Mouse (Mus musculus) myocyte (in vitro differentiated cells): ENCODE data around the gene Gli3. TPM values are rescaled to one million over a fixed set of nuclear protein-coding genes. Genes with fewer than 3 reads are reported as not detected.

Source experiments
- H3K27me3 ChIP-seq: one replicate; pipeline ENCODE4 v1.6.1; 2011; ENCODE audit not compliant: control insufficient read depth, insufficient read depth, insufficient read length
- H3K36me3 ChIP-seq: one replicate; pipeline ENCODE4 v1.6.1; 2011; ENCODE audit not compliant: control insufficient read depth, insufficient read depth
- H3K4me2 ChIP-seq: one replicate; pipeline ENCODE4 v1.6.1; 2011; ENCODE audit warnings: low read depth, control low read depth
- H3K4me3 ChIP-seq: one replicate; pipeline ENCODE4 v1.5.1; 2011; ENCODE audit warnings: mild to moderate bottlenecking, control low read depth, moderate library complexity
- H3K79me2 ChIP-seq: one replicate; pipeline ENCODE4 v1.6.1; 2011; ENCODE audit not compliant: control insufficient read depth, insufficient read depth
- H3ac ChIP-seq: one replicate; pipeline ENCODE4 v1.6.1; 2011; ENCODE audit not compliant: control insufficient read depth, insufficient read length
- CEBPB ChIP-seq: IDR thresholded peaks from 2 replicates; pipeline ENCODE4 v1.6.1; 2011; ENCODE audit warnings: mild to moderate bottlenecking, moderate library complexity; ENCODE audit not compliant: poor library complexity, insufficient read depth, severe bottlenecking
- E2F4 ChIP-seq: IDR thresholded peaks from one replicate; pipeline ENCODE4 v1.6.1; 2011; ENCODE audit warnings: mild to moderate bottlenecking, control low read depth, moderate library complexity; ENCODE audit not compliant: insufficient read depth
- MAX ChIP-seq: IDR thresholded peaks from one replicate; pipeline ENCODE4 v1.6.1; 2011; ENCODE audit warnings: low read depth, mild to moderate bottlenecking, control low read depth
- MYOD1 ChIP-seq, 3 experiments: IDR thresholded peaks; one replicate each; pipeline ENCODE4 v1.6.1; 2011; ENCODE audit warnings: control low read depth in 2 of 3, low read depth in 2 of 3, mild to moderate bottlenecking in 2 of 3, moderate library complexity in 1 of 3; ENCODE audit not compliant: insufficient read length in 2 of 3, control insufficient read depth in 1 of 3
- MYOG ChIP-seq, 3 experiments: IDR thresholded peaks; one replicate each; pipeline ENCODE4 v1.6.1; 2011; ENCODE audit warnings: control low read depth in 2 of 3, low read depth in 2 of 3, mild to moderate bottlenecking in 2 of 3; ENCODE audit not compliant: insufficient read length in 2 of 3, control insufficient read depth in 1 of 3, insufficient read depth in 1 of 3
- POLR2A ChIP-seq: IDR thresholded peaks from one replicate; pipeline ENCODE4 v1.6.1; 2011; ENCODE audit warnings: low read depth, mild to moderate bottlenecking, control low read depth, moderate library complexity; ENCODE audit not compliant: insufficient read length
- POLR2AphosphoS2 ChIP-seq: IDR thresholded peaks from one replicate; pipeline ENCODE4 v1.6.1; 2011; ENCODE audit warnings: low read depth, control low read depth; ENCODE audit not compliant: insufficient read length
- REST ChIP-seq: IDR thresholded peaks from one replicate; pipeline ENCODE4 v1.6.1; 2011; ENCODE audit warnings: mild to moderate bottlenecking, control low read depth, moderate library complexity; ENCODE audit not compliant: insufficient read depth, insufficient read length
- SRF ChIP-seq: IDR thresholded peaks from one replicate; pipeline ENCODE4 v1.6.1; 2011; ENCODE audit warnings: low read depth; ENCODE audit not compliant: control insufficient read depth, insufficient read length
- TCF12 ChIP-seq: IDR thresholded peaks from one replicate; pipeline ENCODE4 v1.6.1; 2011; ENCODE audit warnings: mild to moderate bottlenecking, control low read depth; ENCODE audit not compliant: poor library complexity, insufficient read depth, severe bottlenecking
- TCF3 ChIP-seq: IDR thresholded peaks from one replicate; pipeline ENCODE4 v1.6.1; 2011; ENCODE audit warnings: low read depth, control low read depth; ENCODE audit not compliant: insufficient read length
- USF1 ChIP-seq: IDR thresholded peaks from one replicate; pipeline ENCODE4 v1.6.1; 2011; ENCODE audit warnings: low read depth, mild to moderate bottlenecking, control low read depth, moderate library complexity
- polyA plus RNA-seq: library from polyadenylated mRNA; unstranded; fragments of >200 nt; fragmentation: generic; extraction: Trizol; gene quantifications from one replicate; pipeline ENCODE4 v1.2.1, GENCODE M21; 2012; ENCODE audit warnings: missing spikeins

The Gli3 gene
- 3.9 TPM for polyA plus RNA-seq

- no peaks in the 10 kb centered on the region for H3K27me3 ChIP-seq
These were observed at the start of gene Gli3 for GRCm38 (mm10) chr13:15462830-15463491. Gli3 (plus strand) TSS chr13:15463235.

GRCm38 (mm10) chr13:15421182-15421750 is 41.8 kb upstream of the Gli3 start:
- H3K4me3 ChIP-seq: no peak overlapping the region
- H3ac ChIP-seq: no peak overlapping the region
- H3K27me3 ChIP-seq: no peaks in the 10 kb centered on the region
- no peaks in the 10 kb centered on the region for H3K79me2 ChIP-seq
- H3K36me3 ChIP-seq: no peaks in the 10 kb centered on the region
- TF ChIP-seq E2F4: no peak
- no peak for TF ChIP-seq MAX
- no peak for TF ChIP-seq POLR2A
- no peak for TF ChIP-seq MYOG (IDR thresholded peaks at IDR 0.05; ENCODE audit: control insufficient read depth in 1 of 3, insufficient read depth in 1 of 3, insufficient read length in 2 of 3, low read depth in 2 of 3)
- TF ChIP-seq USF1: no peak
- no peak for TF ChIP-seq REST
- TF ChIP-seq TCF12: no peak
- TF ChIP-seq POLR2AphosphoS2: no peak
- TF ChIP-seq TCF3: no peak
- no peak for TF ChIP-seq MYOD1 (IDR thresholded peaks at IDR 0.05; ENCODE audit: control insufficient read depth in 1 of 3, insufficient read length in 2 of 3, low read depth in 2 of 3)
- H3K4me2 ChIP-seq: peak overlapping the region; percentile 81

More at GRCm38 (mm10) chr13:15462830-15463491, at the start of gene Gli3:
- Histone ChIP-seq H3K4me2 (peak within 1 kb of the TSS; percentile 89), H3K79me2 (peaks cover 39% of the 10 kb centered on the region), H3ac (peak within 1 kb of the TSS; percentile 67), H3K36me3 (no peaks in the 10 kb centered on the region), H3K4me3 (peak within 1 kb of the TSS; percentile 65)
- TF ChIP-seq MYOD1 (IDR thresholded peaks at IDR 0.05; ENCODE audit: control insufficient read depth in 1 of 3, insufficient read length in 2 of 3, low read depth in 2 of 3): peak in 1 of 3 experiments; percentile 34
- TF ChIP-seq USF1: no peak
- TF ChIP-seq MAX: no peak
- TF ChIP-seq REST: no peak
- no peak for TF ChIP-seq CEBPB
- peak; percentile 76 for TF ChIP-seq POLR2AphosphoS2
- no peak for TF ChIP-seq E2F4
- TF ChIP-seq MYOG (IDR thresholded peaks at IDR 0.05; ENCODE audit: control insufficient read depth in 1 of 3, insufficient read depth in 1 of 3, insufficient read length in 2 of 3, low read depth in 2 of 3): peak in 1 of 3 experiments; percentile 20
- TF ChIP-seq POLR2A: peak; percentile 71
- TF ChIP-seq TCF12: no peak
- TF ChIP-seq TCF3: no peak
- TF ChIP-seq SRF: no peak

- Histone ChIP-seq H3K79me2 (no peaks in the 10 kb centered on the region), H3K36me3 (no peaks in the 10 kb centered on the region), H3K4me2 (peak overlapping the region; percentile 27), H3K27me3 (no peaks in the 10 kb centered on the region), H3K4me3 (no peak overlapping the region), H3ac (no peak overlapping the region)
- TF ChIP-seq POLR2AphosphoS2: no peak
- no peak for TF ChIP-seq TCF3
- no peak for TF ChIP-seq TCF12
- TF ChIP-seq MAX: no peak
- TF ChIP-seq SRF: no peak
These were observed 21.0 kb upstream of the Gli3 start for GRCm38 (mm10) chr13:15442002-15442401.

GRCm38 (mm10) chr13:15444312-15444711 is 18.7 kb upstream of the Gli3 start:
- peak overlapping the region; percentile 4 for H3K4me2 ChIP-seq
- H3ac ChIP-seq: no peak overlapping the region
- TF ChIP-seq MYOD1 (IDR thresholded peaks at IDR 0.05; ENCODE audit: control insufficient read depth in 1 of 3, insufficient read length in 2 of 3, low read depth in 2 of 3) (no peak), MYOG (IDR thresholded peaks at IDR 0.05; ENCODE audit: control insufficient read depth in 1 of 3, insufficient read depth in 1 of 3, insufficient read length in 2 of 3, low read depth in 2 of 3) (no peak), POLR2AphosphoS2 (no peak), TCF12 (no peak), TCF3 (no peak), MAX (no peak), CEBPB (no peak), POLR2A (no peak), SRF (no peak), REST (no peak), USF1 (no peak)
- no peaks in the 10 kb centered on the region for H3K27me3 ChIP-seq
- no peaks in the 10 kb centered on the region for H3K79me2 ChIP-seq
- H3K36me3 ChIP-seq: no peaks in the 10 kb centered on the region
- no peak overlapping the region for H3K4me3 ChIP-seq

- Histone ChIP-seq H3K4me2 (no peak overlapping the region), H3K36me3 (no peaks in the 10 kb centered on the region), H3K4me3 (no peak overlapping the region), H3K27me3 (no peaks in the 10 kb centered on the region), H3K79me2 (no peaks in the 10 kb centered on the region), H3ac (no peak overlapping the region)
- TF ChIP-seq POLR2A: no peak
- TF ChIP-seq REST: no peak
- no peak for TF ChIP-seq TCF3
These were observed 17.4 kb upstream of the Gli3 start for GRCm38 (mm10) chr13:15445591-15445990.
